Mouse (Mus musculus): ENCODE results near the gene Itga2b. TPM values are rescaled to one million over a fixed set of nuclear protein-coding genes. Genes with fewer than 3 reads are reported as not detected.

The Itga2b gene
- 76.2 and 80.3 TPM in 2 replicates for polyA plus RNA-seq (2014; fragmentation: Nextera tagmentation; extraction: Ambion mirVana)

GRCm38 (mm10) chr11:102469648-102470357 lies at the start of gene Itga2b:
TSS of gene Itga2b (minus strand) at chr11:102470122.
- Histone ChIP-seq H3K36me3 (ENCODE audit: control insufficient read depth, insufficient read depth, low read length) (no peaks in the 10 kb centered on the region), H3K4me2 (peak within 1 kb of the TSS; percentile 93), H3K27me3 (replicated peaks; ENCODE audit: control insufficient read depth, insufficient read depth, low read length) (no peaks in the 10 kb centered on the region), H3K4me1 (replicated peaks; ENCODE audit: control insufficient read depth, insufficient read depth, low read length) (peaks cover 41% of the 10 kb centered on the region), H3K4me3 (ENCODE audit: low read depth, low read length) (peak within 1 kb of the TSS; percentile 50), H3K9me3 (ENCODE audit: control insufficient read depth, low read length) (no peaks in the 10 kb centered on the region), H3K9ac (ENCODE audit: low read depth, low read length) (peak within 1 kb of the TSS; percentile 63), H3K27ac (ENCODE audit: low read depth, low read length) (peak within 1 kb of the TSS; percentile 88)
- 31% methylated on average over 11 of the region's 11 CpGs for WGBS
- DNase-seq (ENCODE audit: low spot score) (peak; percentile 58), ATAC-seq (replicated peaks; ENCODE audit: low FRiP score) (peak; percentile 78)

- Histone ChIP-seq H3K4me2 (no peak overlapping the region), H3K27me3 (replicated peaks; ENCODE audit: control insufficient read depth, insufficient read depth, low read length) (no peaks in the 10 kb centered on the region), H3K4me1 (replicated peaks; ENCODE audit: control insufficient read depth, insufficient read depth, low read length) (no peaks in the 10 kb centered on the region), H3K9me3 (ENCODE audit: control insufficient read depth, low read length) (no peaks in the 10 kb centered on the region), H3K9ac (ENCODE audit: low read depth, low read length) (no peak overlapping the region), H3K36me3 (ENCODE audit: control insufficient read depth, insufficient read depth, low read length) (peaks cover 3% of the 10 kb centered on the region; the same call in 1 of the 2 replicates), H3K27ac (ENCODE audit: low read depth, low read length) (no peak overlapping the region), H3K4me3 (ENCODE audit: low read depth, low read length) (no peak overlapping the region)
- DNase-seq (ENCODE audit: low spot score) = no peak
- no peak for ATAC-seq (replicated peaks; ENCODE audit: low FRiP score)
- WGBS = 94% methylated on average over 1 of the region's 1 CpGs
Observed at GRCm38 (mm10) chr11:102514793-102515424, 45.0 kb upstream of the Itga2b start.

- Histone ChIP-seq H3K4me2 (no peak overlapping the region), H3K9me3 (ENCODE audit: control insufficient read depth, low read length) (no peaks in the 10 kb centered on the region), H3K36me3 (ENCODE audit: control insufficient read depth, insufficient read depth, low read length) (peaks cover 3% of the 10 kb centered on the region; the same call in 1 of the 2 replicates), H3K4me1 (replicated peaks; ENCODE audit: control insufficient read depth, insufficient read depth, low read length) (no peaks in the 10 kb centered on the region), H3K9ac (ENCODE audit: low read depth, low read length) (no peak overlapping the region), H3K27me3 (replicated peaks; ENCODE audit: control insufficient read depth, insufficient read depth, low read length) (no peaks in the 10 kb centered on the region), H3K27ac (ENCODE audit: low read depth, low read length) (no peak overlapping the region), H3K4me3 (ENCODE audit: low read depth, low read length) (no peak overlapping the region)
- 83% methylated on average over 6 of the region's 6 CpGs for WGBS
- DNase-seq (ENCODE audit: low spot score) = no peak
- no peak for ATAC-seq (replicated peaks; ENCODE audit: low FRiP score)
Observed at GRCm38 (mm10) chr11:102510226-102510625, 40.3 kb upstream of the Itga2b start.

- Histone ChIP-seq H3K27ac (ENCODE audit: low read depth, low read length) (no peak overlapping the region), H3K27me3 (replicated peaks; ENCODE audit: control insufficient read depth, insufficient read depth, low read length) (no peaks in the 10 kb centered on the region), H3K4me1 (replicated peaks; ENCODE audit: control insufficient read depth, insufficient read depth, low read length) (peaks cover 6% of the 10 kb centered on the region; the same call in 1 of the 2 replicates), H3K4me2 (no peak overlapping the region), H3K9ac (ENCODE audit: low read depth, low read length) (no peak overlapping the region), H3K9me3 (ENCODE audit: control insufficient read depth, low read length) (no peaks in the 10 kb centered on the region), H3K4me3 (ENCODE audit: low read depth, low read length) (no peak overlapping the region), H3K36me3 (ENCODE audit: control insufficient read depth, insufficient read depth, low read length) (peaks cover 5% of the 10 kb centered on the region; the same call in 1 of the 2 replicates)
- ATAC-seq (replicated peaks; ENCODE audit: low FRiP score) = no peak
- 67% methylated on average over 2 of the region's 2 CpGs for WGBS
- DNase-seq (ENCODE audit: low spot score) = no peak
Observed at GRCm38 (mm10) chr11:102496732-102497131, 26.8 kb upstream of the Itga2b start.

GRCm38 (mm10) chr11:102496206-102496605 lies 26.3 kb upstream of the Itga2b start:
- ATAC-seq (replicated peaks; ENCODE audit: low FRiP score) = no peak
- Histone ChIP-seq H3K9me3 (ENCODE audit: control insufficient read depth, low read length) (no peaks in the 10 kb centered on the region), H3K27me3 (replicated peaks; ENCODE audit: control insufficient read depth, insufficient read depth, low read length) (no peaks in the 10 kb centered on the region), H3K4me2 (no peak overlapping the region), H3K36me3 (ENCODE audit: control insufficient read depth, insufficient read depth, low read length) (peaks cover 5% of the 10 kb centered on the region; the same call in 1 of the 2 replicates), H3K27ac (ENCODE audit: low read depth, low read length) (no peak overlapping the region), H3K4me3 (ENCODE audit: low read depth, low read length) (no peak overlapping the region), H3K9ac (ENCODE audit: low read depth, low read length) (no peak overlapping the region), H3K4me1 (replicated peaks; ENCODE audit: control insufficient read depth, insufficient read depth, low read length) (peaks cover 6% of the 10 kb centered on the region; the same call in 1 of the 2 replicates)
- 91% methylated on average over 2 of the region's 2 CpGs for WGBS
- no peak for DNase-seq (ENCODE audit: low spot score)

GRCm38 (mm10) chr11:102495742-102496141 lies 25.8 kb upstream of the Itga2b start:
- peaks cover 6% of the 10 kb centered on the region; the same call in 1 of the 2 replicates for H3K4me1 ChIP-seq (replicated peaks; ENCODE audit: control insufficient read depth, insufficient read depth, low read length)
- no peak overlapping the region for H3K27ac ChIP-seq (ENCODE audit: low read depth, low read length)
- no peak for ATAC-seq (replicated peaks; ENCODE audit: low FRiP score)
- no peak overlapping the region for H3K4me2 ChIP-seq
- H3K27me3 ChIP-seq (replicated peaks; ENCODE audit: control insufficient read depth, insufficient read depth, low read length) = no peaks in the 10 kb centered on the region
- 95% methylated on average over 5 of the region's 5 CpGs for WGBS
- no peak overlapping the region for H3K9ac ChIP-seq (ENCODE audit: low read depth, low read length)
- H3K9me3 ChIP-seq (ENCODE audit: control insufficient read depth, low read length) = no peaks in the 10 kb centered on the region
- peaks cover 5% of the 10 kb centered on the region; the same call in 1 of the 2 replicates for H3K36me3 ChIP-seq (ENCODE audit: control insufficient read depth, insufficient read depth, low read length)
- no peak for DNase-seq (ENCODE audit: low spot score)
- H3K4me3 ChIP-seq (ENCODE audit: low read depth, low read length) = no peak overlapping the region

- 92% methylated on average over 6 of the region's 6 CpGs for WGBS
- no peak for ATAC-seq (replicated peaks; ENCODE audit: low FRiP score)
- H3K36me3 ChIP-seq (ENCODE audit: control insufficient read depth, insufficient read depth, low read length) = peaks cover 2% of the 10 kb centered on the region; the same call in 1 of the 2 replicates
- H3K9me3 ChIP-seq (ENCODE audit: control insufficient read depth, low read length) = no peaks in the 10 kb centered on the region
- no peak overlapping the region for H3K27ac ChIP-seq (ENCODE audit: low read depth, low read length)
- no peak overlapping the region for H3K4me2 ChIP-seq
- no peak for DNase-seq (ENCODE audit: low spot score)
- H3K4me1 ChIP-seq (replicated peaks; ENCODE audit: control insufficient read depth, insufficient read depth, low read length) = peaks cover 6% of the 10 kb centered on the region; the same call in 1 of the 2 replicates
- H3K4me3 ChIP-seq (ENCODE audit: low read depth, low read length) = no peak overlapping the region
- H3K27me3 ChIP-seq (replicated peaks; ENCODE audit: control insufficient read depth, insufficient read depth, low read length) = no peaks in the 10 kb centered on the region
- H3K9ac ChIP-seq (ENCODE audit: low read depth, low read length) = no peak overlapping the region
Observed at GRCm38 (mm10) chr11:102495114-102495513, 25.2 kb upstream of the Itga2b start.

GRCm38 (mm10) chr11:102494063-102494650 lies 24.2 kb upstream of the Itga2b start:
- Histone ChIP-seq H3K4me3 (ENCODE audit: low read depth, low read length) (no peak overlapping the region), H3K27ac (ENCODE audit: low read depth, low read length) (no peak overlapping the region), H3K27me3 (replicated peaks; ENCODE audit: control insufficient read depth, insufficient read depth, low read length) (no peaks in the 10 kb centered on the region), H3K4me1 (replicated peaks; ENCODE audit: control insufficient read depth, insufficient read depth, low read length) (peaks cover 6% of the 10 kb centered on the region; the same call in 1 of the 2 replicates), H3K4me2 (no peak overlapping the region), H3K36me3 (ENCODE audit: control insufficient read depth, insufficient read depth, low read length) (peaks cover 2% of the 10 kb centered on the region; the same call in 1 of the 2 replicates), H3K9ac (ENCODE audit: low read depth, low read length) (no peak overlapping the region), H3K9me3 (ENCODE audit: control insufficient read depth, low read length) (no peaks in the 10 kb centered on the region)
- DNase-seq (ENCODE audit: low spot score) (no peak), ATAC-seq (replicated peaks; ENCODE audit: low FRiP score) (no peak)
- 63% methylated on average over 7 of the region's 7 CpGs for WGBS

Data from liver, embryonic 11.5 days (tissue).